21 mouse cellular contexts compared by ENCODE assay signal in genomic region chr11:68035303-68035891, GRCm38 (mm10).
"Had no signal": no experiment of that assay in that cellular context is flagged by ENCODE, and none has a peak within 500 bp of the region (broad histone marks: within the 10 kb centered on the region; RNA-seq: fewer than 3 reads in every experiment).

No protein-coding gene starts in this region.

- ATAC-seq: hindbrain, postnatal 0 days; intestine, embryonic 16.5 days; liver, embryonic 12.5 days had no signal

- H3K4me3 ChIP-seq: heart, embryonic 10.5 days; heart, embryonic 12.5 days; hindbrain, embryonic 13.5 days; hindbrain, embryonic 15.5 days; limb, embryonic 13.5 days; limb, embryonic 15.5 days; liver, embryonic 12.5 days had no signal

- H3K27ac ChIP-seq: heart, embryonic 10.5 days; hindbrain, embryonic 13.5 days; hindbrain, embryonic 15.5 days; hindbrain, postnatal 0 days; kidney, postnatal 0 days; limb, embryonic 13.5 days; liver, embryonic 12.5 days; liver, embryonic 14.5 days had no signal

- H3K4me1 ChIP-seq: liver, embryonic 12.5 days had no signal

- DNase-seq: gastrocnemius, postnatal 14 days; gastrocnemius, postnatal 36 days; heart, adult 18-20 months; heart, postnatal 14 days; heart, postnatal 36 days; kidney, adult 11 months; kidney, adult 2 months; kidney, postnatal 14 days; kidney, postnatal 36 days; left cerebral cortex, postnatal 4 days had no signal

- H3K9me3 ChIP-seq: heart, embryonic 10.5 days; heart, embryonic 12.5 days; hindbrain, embryonic 13.5 days; hindbrain, embryonic 15.5 days; limb, embryonic 13.5 days; limb, embryonic 15.5 days; liver, embryonic 12.5 days had no signal

- H3K9ac ChIP-seq: heart, embryonic 12.5 days; hindbrain, embryonic 13.5 days; hindbrain, embryonic 15.5 days; limb, embryonic 13.5 days; limb, embryonic 15.5 days; liver, embryonic 12.5 days; liver, embryonic 14.5 days had no signal

- H3K27me3 ChIP-seq: heart, embryonic 12.5 days; hindbrain, embryonic 13.5 days; hindbrain, embryonic 15.5 days; limb, embryonic 13.5 days; limb, embryonic 15.5 days; liver, embryonic 12.5 days had no signal

- H3K36me3 ChIP-seq: heart, embryonic 10.5 days; heart, embryonic 12.5 days; hindbrain, embryonic 13.5 days; hindbrain, embryonic 15.5 days; limb, embryonic 13.5 days; limb, embryonic 15.5 days; liver, embryonic 12.5 days had no signal

- H3K4me2 ChIP-seq: heart, embryonic 12.5 days; hindbrain, embryonic 13.5 days; hindbrain, embryonic 15.5 days; liver, embryonic 12.5 days had no signal
